Mouse (Mus musculus) liver, embryonic 14.5 days (tissue): ENCODE results near the gene Mrpl2. TPM values are rescaled to one million over a fixed set of nuclear protein-coding genes. Genes with fewer than 3 reads are reported as not detected.
A peak's percentile ranks its signal among the peaks of the same experiment; 100 is the strongest.

Source experiments
- ATAC-seq: fragments of 200-750 bp; cut with Nextera tagmentation; 2 replicates; pipeline ENCODE4 v1.8.0; 2017; ENCODE audit warnings: moderate number of reproducible peaks, mild to moderate bottlenecking, moderate library complexity; ENCODE audit not compliant: insufficient read depth
- DNase-seq, 3 experiments: peaks; one replicate each; pipeline ENCODE4 v3.0.0-alpha.2; 2012 to 2013; ENCODE audit warnings: low read depth in 3 of 3, low spot score in 3 of 3
- H3K27ac ChIP-seq: fragments of 300-500 bp; sonication (generic); 2 replicates; pipeline ENCODE4 v1.5.1; 2014; ENCODE audit warnings: moderate library complexity, mild to moderate bottlenecking, control low read depth, inconsistent platforms
- H3K27me3 ChIP-seq: fragments of 300-500 bp; sonication (generic); 2 replicates; pipeline ENCODE4 v1.6.1; 2014; ENCODE audit warnings: mild to moderate bottlenecking, low read length, moderate library complexity; ENCODE audit not compliant: control insufficient read depth, insufficient read depth
- H3K36me3 ChIP-seq: fragments of 300-500 bp; sonication (generic); replicated peaks from 2 replicates; pipeline ENCODE4 v1.6.1; 2014; ENCODE audit warnings: low read depth; ENCODE audit not compliant: control insufficient read depth, insufficient read depth
- H3K4me1 ChIP-seq, 2 experiments: fragments of 200-500 bp in 1 of 2; fragments of 300-500 bp in 1 of 2; sonication (generic) in 1 of 2; replicated peaks; 2 replicates each; pipeline ENCODE4 v1.6.1; 2012 to 2014; ENCODE audit warnings: antibody characterized with exemption in 1 of 2, inconsistent platforms in 1 of 2, low read length in 1 of 2; ENCODE audit not compliant: control insufficient read depth in 2 of 2, insufficient read depth in 2 of 2
- H3K4me2 ChIP-seq: fragments of 300-500 bp; sonication (generic); 2 replicates; pipeline ENCODE4 v1.6.1; 2014; ENCODE audit warnings: low read depth, mild to moderate bottlenecking, control low read depth, moderate library complexity
- H3K4me3 ChIP-seq, 2 experiments: fragments of 200-500 bp in 1 of 2; fragments of 300-500 bp in 1 of 2; sonication (generic) in 1 of 2; 2 replicates each; pipeline ENCODE4 v1.5.1; 2012 to 2014; ENCODE audit warnings: low read depth in 2 of 2, low read length in 2 of 2, mild to moderate bottlenecking in 2 of 2, control low read depth in 1 of 2, inconsistent platforms in 1 of 2, moderate library complexity in 1 of 2; ENCODE audit not compliant: insufficient read depth in 1 of 2
- H3K9ac ChIP-seq: fragments of 300-500 bp; sonication (generic); replicated peaks from 2 replicates; pipeline ENCODE4 v1.6.1; 2014; ENCODE audit warnings: mild to moderate bottlenecking, control low read depth, moderate library complexity
- H3K9me3 ChIP-seq: fragments of 300-500 bp; sonication (generic); 2 replicates; pipeline ENCODE4 v1.6.1; 2016; ENCODE audit warnings: low read length, mixed read lengths; ENCODE audit not compliant: control insufficient read depth
- CTCF ChIP-seq: IDR thresholded peaks from 2 replicates; pipeline ENCODE4 v1.5.1; 2016; ENCODE audit warnings: antibody characterized with exemption, low read depth, control low read depth
- EP300 ChIP-seq: IDR thresholded peaks from 2 replicates; pipeline ENCODE4 v1.6.1; 2016; ENCODE audit warnings: antibody characterized with exemption, low read depth
- WGBS: fragments of 180-500 bp; shearing (Covaris S2); extraction: QIAGEN DNeasy Blood & Tissue Kit; methylation state at CpG from one replicate; pipeline ENCODE4 v1.1.7; 2014; ENCODE audit not compliant: insufficient replicate concordance; 5-methylcytosine and 5-hydroxymethylcytosine counted together
- polyA plus RNA-seq, 2 experiments: library from polyadenylated mRNA; depleted of rRNA in 1 of 2; stranded (reverse) in 1 of 2; unstranded in 1 of 2; fragments of >200 nt; fragmentation: Nextera tagmentation in 1 of 2; extraction: Ambion mirVana in 1 of 2; gene quantifications; 2 replicates each; pipeline versions ENCODE4 v1.2.1 to v1.2.3; 2012 to 2014

The Mrpl2 gene
- polyA plus RNA-seq, 2 experiments = 36.1 to 84.6 TPM

DNA sequence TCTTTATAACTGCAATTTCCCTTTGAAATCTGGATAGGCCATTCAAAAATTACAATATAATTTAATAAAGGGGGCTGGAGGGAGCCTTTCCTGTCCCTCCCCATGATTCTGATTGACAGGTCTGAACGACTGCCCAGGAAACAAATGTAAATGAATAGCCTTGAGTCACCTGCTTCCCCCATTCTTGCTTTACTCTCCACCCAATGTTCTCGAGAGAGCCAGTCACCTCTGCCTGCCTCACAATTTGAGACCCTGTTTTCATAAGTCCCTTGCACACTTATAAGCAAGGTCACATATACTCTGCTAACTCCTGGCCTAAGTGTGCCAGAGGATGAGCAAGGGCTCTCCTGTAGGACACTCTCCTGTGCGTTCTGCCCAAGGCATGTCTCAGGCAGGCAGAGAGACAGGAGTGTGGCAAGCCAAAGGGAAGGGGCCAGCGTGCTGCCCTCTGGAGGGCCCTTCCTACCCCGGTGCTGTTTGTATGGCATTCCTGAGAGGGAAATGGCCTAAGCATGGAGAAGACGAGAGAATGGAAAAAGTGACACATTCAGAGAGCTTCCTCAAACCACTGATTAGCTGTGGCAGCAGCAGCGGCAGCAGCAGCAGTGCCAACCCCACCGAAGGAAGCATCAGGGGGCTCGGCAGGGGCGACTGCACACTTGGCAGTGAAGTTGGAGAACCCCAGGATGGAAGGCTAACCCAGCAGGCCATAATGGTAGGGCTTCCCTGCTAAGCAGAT lies 22.0 kb upstream of the Mrpl2 start:
- no peak overlapping the region for H3K4me3 ChIP-seq
- H3K9ac ChIP-seq = no peak overlapping the region
- H3K4me1 ChIP-seq = peaks cover 0 to 18% of the 10 kb centered on the region in 2 experiments; a peak in 2 of 4 replicates
- 16% methylated on average over 10 of the region's 10 CpGs for WGBS
- no peaks in the 10 kb centered on the region for H3K36me3 ChIP-seq
- H3K27me3 ChIP-seq = peaks cover 14% of the 10 kb centered on the region
- ATAC-seq (no peak), DNase-seq (no peak)
- H3K27ac ChIP-seq = no peak overlapping the region
- no peak overlapping the region for H3K4me2 ChIP-seq
- no peaks in the 10 kb centered on the region for H3K9me3 ChIP-seq
- TF ChIP-seq CTCF = no peak
- no peak for TF ChIP-seq EP300

DNA sequence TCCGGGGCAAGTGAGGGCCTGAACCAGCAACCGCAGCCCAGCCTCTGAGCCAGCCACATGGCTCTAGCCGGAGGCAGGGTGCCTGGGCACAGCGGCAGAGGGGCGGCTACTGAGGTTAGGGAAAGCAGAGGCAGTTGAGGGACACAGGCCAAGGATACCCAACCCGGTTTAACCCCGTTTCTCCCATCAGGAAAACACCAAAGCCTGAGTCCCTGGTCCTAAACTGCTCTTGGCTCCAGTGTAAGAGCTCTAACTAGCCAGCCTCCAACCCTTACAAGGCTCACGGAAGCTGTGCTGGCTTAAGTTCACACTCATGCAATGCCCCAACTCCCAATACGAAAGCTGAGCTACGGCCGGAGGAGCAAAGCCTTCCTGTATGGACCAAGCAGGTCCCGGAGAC lies 21.4 kb upstream of the Mrpl2 start:
- ATAC-seq (no peak), DNase-seq (no peak)
- Histone ChIP-seq H3K4me3 (no peak overlapping the region), H3K36me3 (no peaks in the 10 kb centered on the region), H3K9me3 (no peaks in the 10 kb centered on the region), H3K9ac (no peak overlapping the region), H3K4me2 (no peak overlapping the region), H3K27me3 (peaks cover 19% of the 10 kb centered on the region), H3K4me1 (peaks cover 0 to 15% of the 10 kb centered on the region in 2 experiments; a peak in 2 of 4 replicates), H3K27ac (no peak overlapping the region)
- TF ChIP-seq CTCF (no peak), EP300 (no peak)
- 53% methylated on average over 12 of the region's 12 CpGs for WGBS

DNA sequence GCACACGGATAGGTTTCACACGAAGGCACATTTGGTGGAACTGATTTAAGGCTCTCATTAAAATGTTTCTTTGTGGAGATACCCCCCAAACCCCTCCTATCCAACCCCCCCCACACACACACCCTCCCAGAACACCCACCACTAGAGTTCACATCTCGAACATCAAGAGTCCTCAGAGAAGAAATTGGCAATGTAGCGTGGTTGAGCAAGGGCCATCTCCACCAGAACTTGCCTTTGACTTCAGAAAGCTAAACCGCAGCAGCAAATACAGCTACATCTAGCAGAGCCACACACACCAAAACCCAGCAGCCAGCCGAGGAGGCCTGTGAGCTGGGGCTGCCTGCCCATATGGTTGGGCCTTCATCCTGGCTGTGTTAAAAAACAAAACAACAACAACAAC lies 18.6 kb upstream of the Mrpl2 start:
- H3K9ac ChIP-seq = no peak overlapping the region
- DNase-seq (no peak), ATAC-seq (no peak)
- H3K4me1 ChIP-seq = peaks cover 0 to 9% of the 10 kb centered on the region in 2 experiments; a peak in 1 of 4 replicates
- H3K4me3 ChIP-seq = no peak overlapping the region
- no peaks in the 10 kb centered on the region for H3K9me3 ChIP-seq
- H3K27ac ChIP-seq = no peak overlapping the region
- TF ChIP-seq EP300 (no peak), CTCF (no peak)
- H3K27me3 ChIP-seq = peaks cover 25% of the 10 kb centered on the region
- WGBS = 52% methylated on average over 6 of the region's 6 CpGs
- no peaks in the 10 kb centered on the region for H3K36me3 ChIP-seq
- H3K4me2 ChIP-seq = no peak overlapping the region; the same call in 1 of the 2 replicates

DNA sequence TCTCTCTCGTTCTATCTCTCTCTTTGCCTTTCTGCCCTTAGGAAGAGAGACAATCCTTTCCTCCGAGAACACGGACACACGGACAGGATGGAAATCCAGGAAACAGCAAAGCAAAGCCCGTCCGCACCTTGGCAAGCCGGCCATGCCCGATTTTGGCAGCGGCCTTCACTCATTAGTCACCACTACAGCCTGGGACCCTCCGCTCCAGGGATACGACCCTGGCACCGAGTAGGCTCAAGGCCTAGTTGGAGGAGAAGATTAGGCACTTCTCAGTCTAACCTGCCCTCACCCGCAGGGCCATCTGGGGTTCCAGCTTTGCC lies 17.6 kb upstream of the Mrpl2 start:
- Histone ChIP-seq H3K9ac (no peak overlapping the region), H3K4me1 (peaks cover 0 to 4% of the 10 kb centered on the region in 2 experiments; a peak in 1 of 4 replicates), H3K4me3 (peak overlapping the region; percentile 57 to 61), H3K27me3 (peaks cover 25% of the 10 kb centered on the region), H3K9me3 (no peaks in the 10 kb centered on the region), H3K27ac (no peak overlapping the region), H3K36me3 (no peaks in the 10 kb centered on the region), H3K4me2 (peak overlapping the region; percentile 58)
- 2% methylated on average over 13 of the region's 13 CpGs for WGBS
- TF ChIP-seq CTCF (no peak), EP300 (no peak)
- DNase-seq (no peak), ATAC-seq (no peak)

DNA sequence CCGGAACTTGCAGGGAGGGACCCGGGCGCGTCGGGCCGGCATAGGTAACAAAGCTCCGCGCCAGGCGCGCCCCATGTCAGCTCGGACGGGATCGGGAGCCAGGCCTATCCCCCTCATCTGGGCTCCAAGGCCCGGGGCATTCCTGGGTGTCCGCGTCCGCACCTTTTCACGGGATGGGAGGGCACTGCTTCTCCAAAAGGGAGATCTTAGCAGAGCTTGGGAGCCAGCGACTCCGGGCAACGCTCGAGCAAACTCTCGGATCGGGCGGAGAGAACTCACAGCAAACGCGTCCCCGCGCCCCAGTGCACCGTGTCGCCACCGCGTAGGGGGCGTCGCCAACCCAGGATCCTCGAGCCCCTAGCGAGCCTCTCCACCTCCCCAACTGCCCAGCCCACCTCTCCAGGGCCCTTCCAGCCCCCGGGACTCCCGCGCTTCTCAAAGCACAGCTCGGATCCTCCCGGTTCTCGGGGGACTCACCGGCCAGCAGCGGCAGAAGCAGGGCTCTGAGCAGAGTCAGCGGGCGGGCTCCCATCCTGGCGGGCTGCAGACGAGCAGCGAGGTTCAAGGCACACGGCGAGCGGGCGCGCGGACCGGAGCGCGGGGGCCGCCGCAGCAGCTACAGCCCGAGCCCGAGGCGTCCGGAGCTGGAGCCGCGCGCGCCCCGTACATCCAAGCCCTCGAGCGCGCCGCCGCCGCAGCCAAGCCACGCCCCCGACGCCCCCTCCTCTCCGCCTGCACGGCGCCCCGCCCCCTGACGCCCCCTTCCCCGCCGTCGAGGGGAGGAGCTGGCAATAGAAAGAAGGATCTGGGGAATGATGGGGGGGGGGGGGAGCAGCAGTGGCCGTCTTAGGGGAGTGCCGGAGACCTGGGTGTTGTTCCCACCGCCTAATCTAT lies 17.0 kb upstream of the Mrpl2 start, which contains the start of gene Ptk7:
Gene Ptk7, minus strand, starts transcription at position 714 of the 894 bp plus-strand sequence.
- H3K9me3 ChIP-seq = no peaks in the 10 kb centered on the region
- no peak within 1 kb of the TSS for H3K27ac ChIP-seq
- H3K4me3 ChIP-seq = peak within 1 kb of the TSS; percentile 57 to 61
- peaks cover 0 to 4% of the 10 kb centered on the region in 2 experiments; a peak in 1 of 4 replicates for H3K4me1 ChIP-seq
- DNase-seq (no peak), ATAC-seq (peak; percentile 47; the same call in 1 of the 2 replicates)
- under 1% methylated on average over 85 of the region's 90 CpGs for WGBS
- peak within 1 kb of the TSS; percentile 33; the same call in 1 of the 2 replicates for H3K9ac ChIP-seq
- no peaks in the 10 kb centered on the region for H3K36me3 ChIP-seq
- H3K4me2 ChIP-seq = peak within 1 kb of the TSS; percentile 58
- TF ChIP-seq CTCF (no peak), EP300 (no peak)
- peaks cover 25% of the 10 kb centered on the region for H3K27me3 ChIP-seq
